Mouse (Mus musculus) liver, embryonic 18 days (tissue): ENCODE data around the gene Taok2. TPM values are rescaled to one million over a fixed set of nuclear protein-coding genes. Genes with fewer than 3 reads are reported as not detected.

Source experiments
- polyA plus RNA-seq: library from polyadenylated mRNA; depleted of rRNA; stranded (reverse); fragments of >200 nt; gene quantifications from 2 replicates; pipeline ENCODE4 v1.2.3, GENCODE M21; 2012; rRNA removed

Gene Taok2
- 18.4 and 21.2 TPM in 2 replicates for polyA plus RNA-seq

GRCm38 (mm10) chr7:126884286-126885164 is at the start of gene Taok2:
TSS of gene Taok2 (minus strand) at chr7:126884703.

GRCm38 (mm10) chr7:126928384-126929037 is 44.0 kb upstream of the Taok2 start, which contains the start of gene Kctd13:
TSS of gene Kctd13 (plus strand) at chr7:126928879.

GRCm38 (mm10) chr7:126922624-126923060 is 38.1 kb upstream of the Taok2 start, which contains the start of gene Tmem219:
TSS of gene Tmem219 (minus strand) at chr7:126922917.

GRCm38 (mm10) chr7:126862147-126862784 is 22.2 kb downstream of the Taok2 start, which contains the start of gene Ino80e:
TSS of gene Ino80e (minus strand) at chr7:126862377.

GRCm38 (mm10) chr7:126861429-126862130 is 22.9 kb downstream of the Taok2 start, which contains the start of gene Hirip3:
TSS of gene Hirip3 (plus strand) at chr7:126861972.

GRCm38 (mm10) chr7:126847116-126847420 is 37.4 kb downstream of the Taok2 start, which contains the start of gene Doc2a:
TSS of gene Doc2a (plus strand) at chr7:126847416.

GRCm38 (mm10) chr7:126831539-126831938 is 53.0 kb downstream of the Taok2 start, which contains the start of gene 4930451I11Rik:
TSS of gene 4930451I11Rik (minus strand) at chr7:126831639.

Other genes with a start within 250 kb of the Taok2 start
- 17.2 and 19.9 TPM in 2 replicates for gene Sgf29, start 235.4 kb downstream of the Taok2 start, polyA plus RNA-seq
- gene Sult1a1, start 208.3 kb downstream of the Taok2 start, polyA plus RNA-seq = 166 and 169 TPM in 2 replicates
- gene Bola2, start 189.3 kb downstream of the Taok2 start, polyA plus RNA-seq = 25.7 and 39.5 TPM in 2 replicates
- 5.9 and 7.2 TPM in 2 replicates for gene Slx1b, start 188.9 kb downstream of the Taok2 start, polyA plus RNA-seq
- 105 and 119 TPM in 2 replicates for gene Coro1a, start 176.9 kb downstream of the Taok2 start, polyA plus RNA-seq
- gene Mapk3, start 125.1 kb downstream of the Taok2 start, polyA plus RNA-seq = 44.6 and 47.3 TPM in 2 replicates
- 3.1 and 4.0 TPM in 2 replicates for gene Gdpd3, start 118.4 kb downstream of the Taok2 start, polyA plus RNA-seq
- 84.2 and 96.1 TPM in 2 replicates for gene Ypel3, start 107.7 kb downstream of the Taok2 start, polyA plus RNA-seq
- gene Tbx6, start 103.2 kb downstream of the Taok2 start, polyA plus RNA-seq = 1.6 TPM in 2 replicates
- 70.6 and 72.5 TPM in 2 replicates for gene Ppp4c, start 92.2 kb downstream of the Taok2 start, polyA plus RNA-seq
- 0.75 and 1.6 TPM in 2 replicates for gene Fam57b, start 87.0 kb downstream of the Taok2 start, polyA plus RNA-seq
- not detected in 2 replicates for gene 4930451I11Rik, start 53.1 kb downstream of the Taok2 start, polyA plus RNA-seq
- 0.04 TPM in 1 of 2 replicates, not detected in the other for gene Doc2a, start 37.3 kb downstream of the Taok2 start, polyA plus RNA-seq
- 17.7 and 24.2 TPM in 2 replicates for gene Hirip3, start 22.7 kb downstream of the Taok2 start, polyA plus RNA-seq
- 14.5 and 14.8 TPM in 2 replicates for gene Ino80e, start 22.3 kb downstream of the Taok2 start, polyA plus RNA-seq
- 28.3 and 30.3 TPM in 2 replicates for gene Tmem219, start 38.2 kb upstream of the Taok2 start, polyA plus RNA-seq
- gene Kctd13, start 44.2 kb upstream of the Taok2 start, polyA plus RNA-seq = 3.4 and 4.0 TPM in 2 replicates
- 0.02 TPM in 1 of 2 replicates, not detected in the other for gene Asphd1, start 64.9 kb upstream of the Taok2 start, polyA plus RNA-seq
- 0.23 and 0.40 TPM in 2 replicates for gene Sez6l2, start 65.9 kb upstream of the Taok2 start, polyA plus RNA-seq
- 38.9 and 41.3 TPM in 2 replicates for gene Cdipt, start 91.2 kb upstream of the Taok2 start, polyA plus RNA-seq
- gene Cdiptos, start 91.4 kb upstream of the Taok2 start, polyA plus RNA-seq = 0.34 and 0.47 TPM in 2 replicates
- gene Mvp, start 129.9 kb upstream of the Taok2 start, polyA plus RNA-seq = 7.8 and 7.9 TPM in 2 replicates
- 0.34 and 0.50 TPM in 2 replicates for gene Pagr1b, start 131.8 kb upstream of the Taok2 start, polyA plus RNA-seq
- 4.9 and 5.2 TPM in 2 replicates for gene Pagr1a, start 132.6 kb upstream of the Taok2 start, polyA plus RNA-seq
- gene Gm42742, start 136.4 kb upstream of the Taok2 start, polyA plus RNA-seq = 13.2 and 14.1 TPM in 2 replicates
- 0.04 and 0.45 TPM in 2 replicates for gene Prrt2, start 136.5 kb upstream of the Taok2 start, polyA plus RNA-seq
- gene Maz, start 142.3 kb upstream of the Taok2 start, polyA plus RNA-seq = 55.9 and 64.1 TPM in 2 replicates
- gene Kif22, start 157.8 kb upstream of the Taok2 start, polyA plus RNA-seq = 28.1 and 30.9 TPM in 2 replicates
- 0.16 and 0.40 TPM in 2 replicates for gene Zg16, start 202.6 kb upstream of the Taok2 start, polyA plus RNA-seq
- 7.9 and 8.3 TPM in 2 replicates for gene AI467606, start 206.7 kb upstream of the Taok2 start, polyA plus RNA-seq
- gene Qprt, start 237.5 kb upstream of the Taok2 start, polyA plus RNA-seq = 117 and 124 TPM in 2 replicates